Mouse (Mus musculus): ENCODE results near the gene Plekho2.

- no peak for TF ChIP-seq CTCF (IDR thresholded peaks at IDR 0.05; ENCODE audit: borderline replicate concordance, insufficient read depth, low read length)
- peak; percentile 52 for TF ChIP-seq POLR2A (IDR thresholded peaks at IDR 0.05; ENCODE audit: low read depth, low read length)
These were observed 38.4 kb downstream of the Plekho2 start for GRCm38 (mm10) chr9:65541126-65542068.

Data from embryonic fibroblast, embryonic 13.5 days (primary cell).